Mouse (Mus musculus): ENCODE data around the gene Ptger3.

DNA sequence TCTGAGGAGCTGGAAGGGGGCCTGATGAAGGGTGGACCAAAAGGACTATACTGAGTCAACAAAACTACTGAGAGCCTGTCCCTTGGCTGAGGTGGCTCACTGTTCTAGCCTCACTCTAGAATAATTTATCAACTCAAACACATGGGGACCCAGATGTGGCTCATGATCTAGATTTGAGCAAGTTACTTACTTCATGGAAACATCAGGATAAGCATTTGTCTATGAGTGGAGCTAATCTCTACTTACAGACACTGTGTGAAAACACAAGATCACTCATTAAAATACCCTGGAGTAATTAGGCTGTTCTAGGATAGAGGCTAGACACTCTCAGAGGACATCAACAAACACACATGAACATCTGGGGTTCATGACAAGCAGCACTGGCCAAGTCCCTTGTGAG, 70.2 kb downstream of the Ptger3 start:
- TF ChIP-seq CTCF (IDR thresholded peaks at IDR 0.05; ENCODE audit: borderline replicate concordance, insufficient read depth, low read length): no peak
- TF ChIP-seq POLR2A (IDR thresholded peaks at IDR 0.05; ENCODE audit: low read depth, low read length): no peak

Measured in embryonic fibroblast, embryonic 13.5 days (primary cell).